Mouse (Mus musculus) ES-E14 (cell line): ENCODE measurements around the gene Hhipl1.

Source experiments
- CHD2 ChIP-seq: IDR thresholded peaks from 2 replicates; pipeline ENCODE4 v1.6.1; 2014; ENCODE audit warnings: mild to moderate bottlenecking, low read depth, low read length, inconsistent platforms
- HCFC1 ChIP-seq: IDR thresholded peaks from 2 replicates; pipeline ENCODE4 v1.6.1; 2012; ENCODE audit warnings: low read length, inconsistent platforms, borderline replicate concordance; ENCODE audit not compliant: insufficient read depth
- MAFK ChIP-seq: IDR thresholded peaks from 2 replicates; pipeline ENCODE4 v1.6.1; 2014; ENCODE audit warnings: mild to moderate bottlenecking, low read depth, low read length, inconsistent platforms; ENCODE audit not compliant: insufficient read depth
- ZC3H11A ChIP-seq: IDR thresholded peaks from 2 replicates; pipeline ENCODE4 v1.6.1; 2012; ENCODE audit warnings: low read depth, mild to moderate bottlenecking, inconsistent platforms, low read length, borderline replicate concordance
- ZNF384 ChIP-seq: IDR thresholded peaks from 2 replicates; pipeline ENCODE4 v1.6.1; 2012; ENCODE audit warnings: low read depth, low read length, inconsistent platforms

GRCm38 (mm10) chr12:108333895-108334445 lies 27.9 kb downstream of the Hhipl1 start, which contains the start of gene Cyp46a1:
- TF ChIP-seq HCFC1 (no peak), ZNF384 (no peak), MAFK (no peak), CHD2 (no peak), ZC3H11A (no peak)
